Mouse (Mus musculus) lung, embryonic 15.5 days (tissue): Measurements from ENCODE around the gene Foxj2. TPM values are rescaled to one million over a fixed set of nuclear protein-coding genes. Genes with fewer than 3 reads are reported as not detected.

ENCODE experiments used
- ATAC-seq: fragments of 200-750 bp; cut with Nextera tagmentation; 2 replicates; pipeline ENCODE4 v1.8.0; 2017; ENCODE audit warnings: moderate number of reproducible peaks, borderline replicate concordance; ENCODE audit not compliant: low FRiP score, low TSS enrichment; ENCODE audit errors: extremely low read depth
- H3K27ac ChIP-seq: fragments of 300-500 bp; sonication (generic); 2 replicates; pipeline ENCODE4 v1.5.1; 2015; ENCODE audit warnings: moderate library complexity, mild to moderate bottlenecking, inconsistent platforms
- H3K27me3 ChIP-seq: fragments of 300-500 bp; sonication (generic); 2 replicates; pipeline ENCODE4 v1.6.1; 2015; ENCODE audit warnings: inconsistent platforms
- H3K36me3 ChIP-seq: fragments of 300-500 bp; sonication (generic); 2 replicates; pipeline ENCODE4 v1.6.1; 2015; ENCODE audit warnings: inconsistent platforms
- H3K4me1 ChIP-seq: fragments of 300-500 bp; sonication (generic); 2 replicates; pipeline ENCODE4 v1.6.1; 2015; ENCODE audit warnings: inconsistent platforms
- H3K4me2 ChIP-seq: fragments of 300-500 bp; sonication (generic); 2 replicates; pipeline ENCODE4 v1.6.1; 2015; ENCODE audit warnings: inconsistent platforms, mild to moderate bottlenecking, moderate library complexity
- H3K4me3 ChIP-seq: fragments of 300-500 bp; sonication (generic); 2 replicates; pipeline ENCODE4 v1.5.1; 2015; ENCODE audit warnings: mild to moderate bottlenecking, inconsistent platforms
- H3K9ac ChIP-seq: fragments of 300-500 bp; sonication (generic); 2 replicates; pipeline ENCODE4 v1.6.1; 2015; ENCODE audit warnings: inconsistent platforms
- H3K9me3 ChIP-seq: fragments of 300-500 bp; sonication (generic); 2 replicates; pipeline ENCODE4 v1.6.1; 2016; ENCODE audit warnings: inconsistent platforms
- WGBS: fragments of 180-500 bp; shearing (Covaris S2); methylation state at CpG from one replicate; pipeline ENCODE4 v1.1.7; 2015; 5-methylcytosine and 5-hydroxymethylcytosine counted together
- polyA plus RNA-seq: library from polyadenylated mRNA; unstranded; fragments of >200 nt; fragmentation: Nextera tagmentation; extraction: Ambion mirVana; gene quantifications from 2 replicates; pipeline ENCODE4 v1.2.1, GENCODE M21; 2015

The Foxj2 gene
- polyA plus RNA-seq, 1 experiment from 2014 or later = 5.8 TPM

- Histone ChIP-seq H3K9me3 (no peaks in the 10 kb centered on the region), H3K4me1 (peaks cover 19% of the 10 kb centered on the region), H3K27ac (peak overlapping the region; percentile 49; the same call in 1 of the 2 replicates), H3K9ac (peak overlapping the region; percentile 59), H3K4me3 (peak overlapping the region; percentile 54), H3K4me2 (peak overlapping the region; percentile 98), H3K36me3 (no peaks in the 10 kb centered on the region), H3K27me3 (peaks cover 4% of the 10 kb centered on the region; the same call in 1 of the 2 replicates)
- WGBS = 38% methylated on average over 10 of the region's 10 CpGs
- peak; percentile 4; the same call in 1 of the 2 replicates for ATAC-seq
Measured at GRCm38 (mm10) chr6:122800640-122801300, 18.9 kb upstream of the Foxj2 start.

GRCm38 (mm10) chr6:122801301-122801800 lies 18.4 kb upstream of the Foxj2 start, which contains the start of gene Slc2a3:
Gene Slc2a3, minus strand, starts transcription at chr6:122801640.
- Histone ChIP-seq H3K36me3 (no peaks in the 10 kb centered on the region), H3K27ac (peak within 1 kb of the TSS; percentile 49; the same call in 1 of the 2 replicates), H3K9ac (peak within 1 kb of the TSS; percentile 59), H3K27me3 (peaks cover 4% of the 10 kb centered on the region; the same call in 1 of the 2 replicates), H3K4me1 (peaks cover 19% of the 10 kb centered on the region), H3K4me2 (peak within 1 kb of the TSS; percentile 98), H3K9me3 (no peaks in the 10 kb centered on the region), H3K4me3 (peak within 1 kb of the TSS; percentile 54)
- WGBS = under 1% methylated on average over 46 of the region's 46 CpGs
- peak; percentile 80; the same call in 1 of the 2 replicates for ATAC-seq

DNA sequence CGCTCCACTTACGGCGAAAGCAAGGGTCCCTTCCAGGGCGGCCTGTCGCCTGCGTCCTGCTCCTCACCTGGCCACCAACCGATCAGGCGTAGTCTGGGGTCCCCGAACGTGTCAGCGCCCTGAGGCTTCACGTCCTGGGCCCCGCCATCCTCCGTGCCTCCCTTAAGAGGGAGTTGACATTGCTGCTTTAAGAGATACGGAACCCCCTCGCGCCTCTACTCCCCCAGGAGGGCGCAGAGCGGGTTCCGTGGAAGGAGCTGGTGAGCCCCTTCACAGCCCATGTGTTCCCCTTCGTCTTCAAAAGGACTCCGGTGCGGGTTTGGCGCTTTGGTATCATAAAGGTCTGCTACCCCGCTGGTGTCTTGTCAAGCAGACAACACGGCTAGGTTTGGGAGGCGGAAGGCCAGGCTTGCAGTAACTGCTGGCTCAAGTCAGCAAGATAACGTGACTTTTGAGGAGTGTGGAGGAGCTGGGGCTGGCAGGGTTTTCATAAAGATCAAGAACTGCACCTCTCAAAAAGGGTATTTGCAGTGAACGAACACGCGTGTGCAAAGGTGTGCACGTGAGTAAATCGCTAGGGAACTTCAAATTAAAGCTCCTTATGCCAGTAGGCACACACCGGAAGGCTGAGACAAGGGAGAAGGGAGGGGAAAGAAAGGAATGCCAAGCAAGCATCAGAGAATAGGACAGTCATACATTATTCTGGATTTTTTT lies 17.8 kb upstream of the Foxj2 start:
- Histone ChIP-seq H3K4me3 (peak overlapping the region; percentile 54), H3K9me3 (no peaks in the 10 kb centered on the region), H3K4me1 (peaks cover 19% of the 10 kb centered on the region), H3K36me3 (no peaks in the 10 kb centered on the region), H3K27ac (peak overlapping the region; percentile 49; the same call in 1 of the 2 replicates), H3K27me3 (peaks cover 4% of the 10 kb centered on the region; the same call in 1 of the 2 replicates), H3K4me2 (peak overlapping the region; percentile 98), H3K9ac (peak overlapping the region; percentile 59)
- under 1% methylated on average over 34 of the region's 34 CpGs for WGBS
- peak; percentile 60; the same call in 1 of the 2 replicates for ATAC-seq

- WGBS = 18% methylated on average over 5 of the region's 5 CpGs
- Histone ChIP-seq H3K36me3 (no peaks in the 10 kb centered on the region), H3K27me3 (peaks cover 4% of the 10 kb centered on the region; the same call in 1 of the 2 replicates), H3K4me1 (peaks cover 19% of the 10 kb centered on the region), H3K4me3 (no peak overlapping the region), H3K4me2 (no peak overlapping the region), H3K9me3 (no peaks in the 10 kb centered on the region), H3K27ac (no peak overlapping the region), H3K9ac (no peak overlapping the region)
- ATAC-seq = no peak
Measured at GRCm38 (mm10) chr6:122804418-122804817, 15.3 kb upstream of the Foxj2 start.

DNA sequence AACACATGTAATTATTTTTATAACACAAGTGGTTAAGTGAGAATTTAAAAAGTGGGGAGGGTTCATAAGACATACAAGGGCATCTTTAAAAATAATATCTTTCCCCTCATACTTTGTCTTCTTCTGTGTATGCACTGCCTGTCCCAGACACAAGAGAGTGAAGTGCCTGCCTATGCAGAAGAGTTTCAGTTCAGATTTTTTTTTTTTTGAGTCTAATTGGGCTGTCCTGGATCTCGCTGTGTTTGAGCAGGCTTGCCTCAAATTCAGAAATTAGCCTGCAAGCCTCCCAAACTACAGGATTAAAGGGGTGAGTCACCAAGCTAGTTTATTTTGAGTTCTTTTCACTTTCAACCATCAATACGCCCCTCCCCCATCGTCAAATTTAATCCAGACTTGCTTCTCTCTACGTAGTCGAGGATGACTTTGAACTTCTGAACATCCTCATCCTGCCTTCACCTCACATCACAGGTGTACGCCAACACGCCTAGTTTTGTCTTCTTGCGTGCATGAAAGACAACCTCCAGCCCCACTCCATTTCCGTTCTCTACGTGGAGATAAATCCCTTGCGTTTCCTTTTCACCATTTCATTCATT lies 9.6 kb upstream of the Foxj2 start:
- Histone ChIP-seq H3K36me3 (no peaks in the 10 kb centered on the region), H3K4me2 (peak overlapping the region; percentile 62), H3K27ac (peak overlapping the region; percentile 100), H3K4me3 (peak overlapping the region; percentile 73), H3K9ac (peak overlapping the region; percentile 43), H3K4me1 (peaks cover 8% of the 10 kb centered on the region), H3K9me3 (no peaks in the 10 kb centered on the region), H3K27me3 (no peaks in the 10 kb centered on the region)
- ATAC-seq = no peak
- WGBS = under 1% methylated on average over 11 of the region's 11 CpGs

GRCm38 (mm10) chr6:122810615-122811279 lies 9.0 kb upstream of the Foxj2 start:
- Histone ChIP-seq H3K9me3 (no peaks in the 10 kb centered on the region), H3K36me3 (no peaks in the 10 kb centered on the region), H3K27ac (peak overlapping the region; percentile 100), H3K27me3 (no peaks in the 10 kb centered on the region), H3K9ac (peak overlapping the region; percentile 66), H3K4me3 (peak overlapping the region; percentile 73), H3K4me1 (peaks cover 8% of the 10 kb centered on the region), H3K4me2 (peak overlapping the region; percentile 62)
- under 1% methylated on average over 30 of the region's 30 CpGs for WGBS
- ATAC-seq = peak; percentile 99

- Histone ChIP-seq H3K27ac (peak overlapping the region; percentile 100), H3K4me3 (peak overlapping the region; percentile 73), H3K9ac (peak overlapping the region; percentile 66), H3K9me3 (no peaks in the 10 kb centered on the region), H3K4me2 (peak overlapping the region; percentile 62), H3K36me3 (no peaks in the 10 kb centered on the region), H3K27me3 (no peaks in the 10 kb centered on the region), H3K4me1 (peaks cover 8% of the 10 kb centered on the region)
- 1% methylated on average over 31 of the region's 38 CpGs for WGBS
- ATAC-seq = peak; percentile 96
Measured at GRCm38 (mm10) chr6:122811280-122811652, 8.4 kb upstream of the Foxj2 start.

- Histone ChIP-seq H3K4me2 (peak overlapping the region; percentile 62), H3K9me3 (no peaks in the 10 kb centered on the region), H3K36me3 (no peaks in the 10 kb centered on the region), H3K4me1 (peaks cover 8% of the 10 kb centered on the region), H3K9ac (peak overlapping the region; percentile 66), H3K27me3 (no peaks in the 10 kb centered on the region), H3K27ac (peak overlapping the region; percentile 100), H3K4me3 (peak overlapping the region; percentile 73)
- peak; percentile 43; the same call in 1 of the 2 replicates for ATAC-seq
- 25% methylated on average over 16 of the region's 16 CpGs for WGBS
Measured at GRCm38 (mm10) chr6:122811771-122812600, 7.7 kb upstream of the Foxj2 start.

DNA sequence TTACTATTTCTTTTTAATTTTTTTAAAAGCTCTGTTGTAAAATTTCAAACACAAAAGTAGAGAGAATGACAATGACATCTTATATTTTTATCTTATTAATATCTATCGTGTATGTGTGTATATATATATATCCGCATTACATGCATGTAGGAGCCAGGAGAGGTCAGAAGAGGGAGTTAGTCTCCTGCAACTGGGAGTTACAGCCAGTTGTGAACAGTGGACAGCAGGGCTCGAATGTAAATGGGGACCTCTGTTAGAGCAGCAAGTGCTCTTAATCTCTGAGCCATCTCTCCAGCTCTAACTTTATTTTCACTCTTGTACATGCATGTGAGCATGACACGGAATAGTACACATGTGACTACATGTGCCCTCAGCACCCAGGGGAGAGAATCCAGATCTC lies 7.0 kb upstream of the Foxj2 start:
- Histone ChIP-seq H3K9ac (no peak overlapping the region), H3K4me2 (no peak overlapping the region), H3K4me3 (no peak overlapping the region), H3K4me1 (peaks cover 8% of the 10 kb centered on the region), H3K36me3 (no peaks in the 10 kb centered on the region), H3K27me3 (no peaks in the 10 kb centered on the region), H3K9me3 (no peaks in the 10 kb centered on the region), H3K27ac (no peak overlapping the region)
- no peak for ATAC-seq
- WGBS = 86% methylated on average over 4 of the region's 4 CpGs

GRCm38 (mm10) chr6:122813640-122814039 lies 6.1 kb upstream of the Foxj2 start:
- H3K9me3 ChIP-seq = no peaks in the 10 kb centered on the region
- no peak overlapping the region for H3K4me2 ChIP-seq
- 83% methylated on average over 4 of the region's 4 CpGs for WGBS
- ATAC-seq = no peak
- H3K27me3 ChIP-seq = no peaks in the 10 kb centered on the region
- H3K36me3 ChIP-seq = no peaks in the 10 kb centered on the region
- H3K9ac ChIP-seq = no peak overlapping the region
- no peak overlapping the region for H3K27ac ChIP-seq
- H3K4me3 ChIP-seq = no peak overlapping the region
- peaks cover 8% of the 10 kb centered on the region for H3K4me1 ChIP-seq
